Mouse (Mus musculus): ENCODE data around the gene Gm6205. TPM values are rescaled to one million over a fixed set of nuclear protein-coding genes. Genes with fewer than 3 reads are reported as not detected.

Gene Gm6205
- polyA plus RNA-seq (2012; rRNA removed) = not detected in 2 replicates

DNA sequence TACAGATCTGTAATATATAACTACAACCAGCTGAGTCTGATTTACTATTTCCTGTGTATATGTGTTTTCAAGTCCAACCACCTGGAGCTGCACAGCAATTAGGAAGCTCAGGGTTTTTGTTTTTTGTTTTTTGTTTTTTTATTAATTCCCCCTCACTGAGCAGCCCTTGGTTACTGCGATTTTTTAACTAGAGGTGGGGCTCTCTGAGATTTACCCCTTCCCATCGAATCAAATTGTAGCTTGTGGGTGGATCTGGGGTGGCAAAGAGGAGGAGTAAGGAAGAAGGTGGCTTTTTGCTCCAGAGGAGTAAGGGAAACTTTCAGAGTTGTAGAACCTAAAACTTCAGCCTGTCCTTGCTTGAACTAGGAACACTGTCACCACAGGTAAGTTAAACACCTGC, at the start of gene Gm6205:
Gene Gm6205, plus strand, starts transcription at position 301 of the 400 bp plus-strand sequence.

DNA sequence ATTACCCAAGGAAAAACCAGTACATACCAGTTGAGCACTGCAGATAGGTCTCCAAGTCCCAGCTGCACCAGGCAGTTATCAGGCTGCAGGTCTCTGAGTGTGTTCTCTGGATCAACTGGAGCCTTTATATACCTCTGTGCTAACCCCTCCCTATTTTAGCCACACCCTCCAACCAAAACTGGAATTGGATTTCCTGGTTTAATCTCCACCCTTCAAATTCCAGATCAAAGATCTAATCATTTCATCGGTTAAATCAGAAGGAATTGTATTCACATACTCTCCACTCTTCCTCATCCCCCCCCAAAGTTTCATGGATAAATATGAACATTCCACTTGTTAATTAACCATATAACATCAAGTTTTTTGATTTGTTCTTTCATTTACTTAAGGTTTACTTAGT, 31.9 kb upstream of the Gm6205 start, which contains the start of gene Gm3147:
Gene Gm3147, minus strand, starts transcription at position 101 of the 400 bp plus-strand sequence.

DNA sequence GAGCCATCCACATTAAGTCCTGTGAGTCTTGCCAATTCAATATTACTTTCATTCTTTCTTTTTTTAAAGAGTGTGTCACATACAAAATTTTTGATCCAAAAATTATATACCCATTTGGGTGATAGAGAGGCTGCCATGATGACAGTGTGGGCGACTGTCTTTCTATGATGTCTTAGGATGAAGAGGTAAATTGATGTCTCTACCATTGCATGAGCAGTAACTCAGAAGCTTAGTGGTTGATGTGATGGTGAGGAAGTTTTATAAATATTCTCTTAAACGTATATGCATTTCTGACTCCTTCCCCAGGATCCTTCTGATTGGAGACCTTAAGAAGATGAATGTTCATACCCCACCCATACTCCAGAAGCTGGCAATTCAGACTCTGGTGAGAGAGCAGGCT, 24.5 kb upstream of the Gm6205 start, which contains the start of gene Gm6509:
Gene Gm6509, plus strand, starts transcription at position 301 of the 400 bp plus-strand sequence.

Other genes with a start within 250 kb of the Gm6205 start
- gene Gm7682, start 202.6 kb upstream of the Gm6205 start, polyA plus RNA-seq (2012; rRNA removed) = not detected in 2 replicates
- not detected in 2 replicates for gene Gm3139, start 122.1 kb upstream of the Gm6205 start, polyA plus RNA-seq (2012; rRNA removed)
- not detected in 2 replicates for gene Gm3147, start 32.0 kb upstream of the Gm6205 start, polyA plus RNA-seq (2012; rRNA removed)
- not detected in 2 replicates for gene Gm6509, start 24.4 kb upstream of the Gm6205 start, polyA plus RNA-seq (2012; rRNA removed)
- gene Gm3183, start 217.1 kb downstream of the Gm6205 start, polyA plus RNA-seq (2012; rRNA removed) = not detected in 2 replicates